Mouse (Mus musculus) kidney, adult 2 months (tissue): ENCODE results near the gene Spats2. TPM values are rescaled to one million over a fixed set of nuclear protein-coding genes. Genes with fewer than 3 reads are reported as not detected.

Source experiments
- DNase-seq: peaks from one replicate; pipeline ENCODE4 v3.0.0; 2021
- H3K27ac ChIP-seq: fragments of 200-500 bp; 2 replicates; pipeline ENCODE4 v1.5.1; 2012; ENCODE audit warnings: low read depth, low read length, control low read depth, inconsistent platforms; ENCODE audit not compliant: insufficient read depth
- H3K27me3 ChIP-seq: fragments of 200-500 bp; replicated peaks from 2 replicates; pipeline ENCODE4 v1.6.1; 2012; ENCODE audit warnings: mild to moderate bottlenecking, moderate library complexity, low read length, inconsistent platforms; ENCODE audit not compliant: control insufficient read depth, insufficient read depth
- H3K36me3 ChIP-seq: fragments of 200-500 bp; 2 replicates; pipeline ENCODE4 v1.6.1; 2012; ENCODE audit warnings: mild to moderate bottlenecking, moderate library complexity, low read length, inconsistent platforms; ENCODE audit not compliant: control insufficient read depth, insufficient read depth
- H3K4me1 ChIP-seq: fragments of 200-500 bp; 2 replicates; pipeline ENCODE4 v1.6.1; 2011; ENCODE audit warnings: low read length; ENCODE audit not compliant: control insufficient read depth, insufficient read depth
- H3K4me3 ChIP-seq: fragments of 200-500 bp; 2 replicates; pipeline ENCODE4 v1.5.1; 2011; ENCODE audit warnings: mild to moderate bottlenecking, low read depth, low read length, control low read depth; ENCODE audit not compliant: insufficient read depth
- CTCF ChIP-seq: fragments of 200-500 bp; conservative IDR thresholded peaks from 2 replicates; pipeline ENCODE4 v1.5.1; 2011; ENCODE audit warnings: low read depth, mild to moderate bottlenecking, control low read depth, low read length, moderate library complexity, mixed read lengths; ENCODE audit not compliant: insufficient read depth, insufficient read length
- POLR2A ChIP-seq: fragments of 200-500 bp; IDR thresholded peaks from one replicate; pipeline ENCODE4 v1.6.1; 2011; ENCODE audit warnings: low read depth, low read length, control low read depth
- WGBS: fragments of 180-500 bp; shearing (Covaris S2); methylation state at CpG from one replicate; pipeline ENCODE4 v1.1.7; 2018; 5-methylcytosine and 5-hydroxymethylcytosine counted together
- polyA plus RNA-seq: library from polyadenylated mRNA; depleted of rRNA; stranded (reverse); fragments of >200 nt; gene quantifications from 2 replicates; pipeline ENCODE4 v1.2.3, GENCODE M21; 2012

Spats2 gene
- polyA plus RNA-seq, 1 experiment: 8.6 TPM

DNA sequence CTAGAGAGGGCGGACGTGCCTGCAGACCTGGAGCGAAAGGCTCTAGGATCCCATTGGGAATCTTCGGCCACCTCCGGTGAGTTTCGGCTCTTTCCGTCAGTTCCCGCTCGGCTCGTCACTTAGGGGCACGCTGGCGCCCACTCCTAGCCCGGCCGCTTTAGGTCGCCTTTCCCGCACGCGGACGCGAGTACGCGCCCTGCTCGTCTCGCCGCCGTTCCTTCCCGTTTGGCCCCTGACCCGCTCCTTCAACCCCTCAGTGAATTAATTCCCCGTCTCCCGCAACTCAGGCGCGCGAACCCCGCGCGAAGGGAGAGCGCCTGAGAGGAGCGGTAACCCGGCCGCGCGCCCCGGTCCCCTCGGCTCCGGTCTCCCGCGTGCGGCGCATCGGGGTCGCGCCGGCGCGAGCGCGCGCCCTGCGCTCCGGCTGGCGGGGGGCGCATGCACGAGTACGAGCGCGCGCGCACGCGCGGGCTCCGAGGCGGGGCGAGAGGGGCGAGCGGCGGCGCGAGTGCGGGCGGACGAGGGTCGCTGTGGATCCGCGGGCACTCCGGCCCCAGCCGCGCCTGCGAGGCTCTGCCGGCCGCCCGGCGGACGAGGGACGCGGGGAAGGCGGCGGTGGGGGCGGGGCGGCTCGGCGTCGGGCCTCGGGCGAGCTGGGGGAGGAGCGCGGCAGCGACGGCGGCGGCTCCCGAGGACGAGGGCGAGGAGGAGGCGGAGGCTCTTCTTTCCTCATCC, 532 bp downstream of the Spats2 start:
- Histone ChIP-seq H3K27ac (peak overlapping the region; percentile 86), H3K27me3 (no peaks in the 10 kb centered on the region), H3K4me3 (peak overlapping the region; percentile 83), H3K4me1 (no peaks in the 10 kb centered on the region; the same call in 1 of the 2 replicates), H3K36me3 (no peaks in the 10 kb centered on the region)
- TF ChIP-seq POLR2A: no peak
- TF ChIP-seq CTCF: no peak
- DNase-seq: peak; percentile 91
- WGBS: under 1% methylated on average over 114 of the region's 115 CpGs

DNA sequence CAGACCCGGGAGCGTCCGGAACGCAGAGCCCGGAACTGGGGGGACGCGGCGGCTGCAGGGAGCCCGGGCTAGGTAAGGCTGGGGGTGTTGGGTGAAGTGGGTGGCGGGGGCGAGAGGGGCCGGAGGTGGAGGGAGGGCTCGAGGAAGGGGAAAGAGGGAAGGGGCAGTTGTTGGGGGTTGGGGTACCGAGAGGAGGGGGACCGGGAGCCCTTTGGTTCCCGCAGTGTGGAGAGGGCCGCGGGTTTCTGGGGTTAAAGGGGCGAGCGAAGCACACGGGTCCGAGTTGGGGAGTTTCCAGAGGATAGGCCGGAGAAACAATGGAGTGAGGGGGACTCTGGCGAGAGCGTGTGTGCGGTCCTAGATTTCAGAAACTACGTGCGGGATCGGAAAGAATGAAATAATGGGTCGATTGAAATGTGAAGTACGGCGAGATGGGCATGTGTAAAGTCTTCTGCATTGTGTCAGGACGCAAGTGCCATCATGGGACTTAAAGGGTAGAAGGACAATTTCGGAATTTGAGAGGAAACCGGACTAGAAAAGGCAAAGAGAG, 1.2 kb downstream of the Spats2 start:
- Histone ChIP-seq H3K36me3 (no peaks in the 10 kb centered on the region), H3K4me1 (no peaks in the 10 kb centered on the region; the same call in 1 of the 2 replicates), H3K4me3 (peak overlapping the region; percentile 83), H3K27ac (no peak overlapping the region), H3K27me3 (no peaks in the 10 kb centered on the region)
- 3% methylated on average over 34 of the region's 35 CpGs for WGBS
- peak; percentile 8 for DNase-seq
- no peak for TF ChIP-seq POLR2A

DNA sequence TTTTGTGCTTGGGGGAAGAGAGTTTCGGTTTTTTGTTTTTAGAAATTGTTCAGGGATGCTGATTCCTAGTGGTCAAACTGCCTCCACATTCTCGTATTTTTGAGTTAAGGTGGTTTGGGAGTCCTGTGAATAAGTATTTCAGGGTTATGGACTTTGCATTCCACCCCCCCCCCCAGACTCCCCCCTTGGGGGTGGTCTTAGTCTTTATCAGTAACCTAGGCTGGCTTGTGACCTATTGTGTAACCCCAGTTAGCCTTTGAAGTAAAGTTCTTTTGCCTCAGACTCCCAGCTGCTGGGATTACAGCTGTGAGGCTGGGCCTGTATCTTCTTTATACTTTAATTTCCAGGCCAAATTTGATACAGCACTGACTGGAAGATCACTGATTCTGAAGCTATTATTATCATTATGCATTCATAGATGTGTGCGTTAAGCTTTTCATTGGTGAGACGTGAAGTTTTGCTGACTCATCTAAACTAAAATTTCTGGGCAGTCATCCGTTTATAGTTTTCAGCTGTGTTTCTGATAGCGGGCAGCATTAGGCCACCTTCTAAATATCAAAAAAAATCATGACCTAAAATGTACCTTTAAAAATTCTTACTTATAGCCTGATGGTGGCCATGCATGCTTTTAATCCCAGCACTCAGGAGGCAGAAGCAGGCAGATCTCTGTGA, 2.3 kb downstream of the Spats2 start:
- no peaks in the 10 kb centered on the region; the same call in 1 of the 2 replicates for H3K4me1 ChIP-seq
- H3K36me3 ChIP-seq: no peaks in the 10 kb centered on the region
- H3K27ac ChIP-seq: no peak overlapping the region
- H3K4me3 ChIP-seq: no peak overlapping the region
- WGBS: 73% methylated on average over 6 of the region's 6 CpGs
- DNase-seq: no peak
- no peak for TF ChIP-seq CTCF
- no peak for TF ChIP-seq POLR2A
- H3K27me3 ChIP-seq: no peaks in the 10 kb centered on the region

DNA sequence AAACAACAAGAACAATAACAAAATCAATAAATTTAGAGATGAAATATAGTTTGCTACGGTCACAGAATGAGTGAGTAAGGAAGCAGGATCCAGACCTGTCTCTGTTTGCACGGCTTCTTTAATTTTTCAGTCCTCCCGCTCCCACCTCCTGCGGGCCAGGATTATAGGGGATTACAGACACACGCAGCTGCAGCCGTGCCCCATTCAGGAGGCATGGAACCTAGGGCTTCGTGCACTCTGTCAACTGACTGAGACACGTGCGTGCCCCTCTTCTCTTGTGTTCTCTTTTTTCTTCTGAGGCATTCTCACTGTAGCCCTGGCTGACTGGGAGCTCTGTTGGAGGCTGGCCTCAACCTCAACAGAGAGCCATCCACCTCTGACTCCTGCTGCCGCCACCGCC, 3.7 kb downstream of the Spats2 start:
- no peak overlapping the region for H3K27ac ChIP-seq

DNA sequence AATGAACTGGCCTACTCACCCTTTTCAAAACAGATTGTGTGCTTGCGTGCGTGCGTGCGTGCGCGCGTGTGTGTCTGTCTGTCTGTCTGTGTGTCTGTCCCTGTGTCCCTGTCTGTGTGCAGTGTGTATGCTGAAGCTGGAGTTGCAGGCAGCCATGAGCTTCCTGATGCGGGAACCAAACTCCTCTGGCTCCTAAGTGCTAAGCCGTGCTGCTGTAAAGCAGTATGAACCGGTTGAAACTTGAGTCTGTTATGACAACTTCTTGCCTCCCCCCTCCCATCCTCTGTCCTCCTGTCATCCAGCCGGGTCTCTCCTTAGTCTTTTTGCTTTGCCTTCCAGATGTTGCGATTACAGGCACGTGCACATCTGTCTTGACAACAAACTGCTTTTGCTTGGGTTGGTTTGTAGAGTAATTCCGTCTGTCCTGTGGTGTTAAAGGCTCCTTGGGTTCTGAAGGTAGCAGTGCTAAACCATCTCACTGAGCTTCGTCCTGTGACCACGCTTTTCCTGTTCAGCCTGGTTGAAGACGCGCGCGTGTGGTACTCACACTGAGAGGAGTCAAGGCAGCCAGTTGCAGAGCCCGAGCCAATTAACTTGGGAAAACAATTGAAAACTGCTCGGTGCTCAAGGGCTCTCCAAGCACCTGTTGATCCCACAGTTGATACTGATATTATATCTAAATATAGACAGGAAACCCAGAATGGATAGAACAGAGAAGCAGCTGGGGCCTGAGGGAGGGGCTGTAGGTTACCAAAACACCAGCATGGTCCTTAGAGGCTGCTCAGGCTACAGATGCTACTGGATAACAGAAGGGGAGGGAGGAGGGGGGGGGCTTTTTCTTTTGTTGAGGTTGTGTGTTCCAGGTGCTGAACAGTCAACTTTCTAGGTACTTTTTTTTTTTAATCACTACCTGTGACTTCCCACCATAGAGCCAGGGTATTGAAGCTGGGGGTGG, 4.5 kb downstream of the Spats2 start:
- no peaks in the 10 kb centered on the region for H3K36me3 ChIP-seq
- H3K27me3 ChIP-seq: no peaks in the 10 kb centered on the region
- 59% methylated on average over 22 of the region's 22 CpGs for WGBS
- no peak overlapping the region for H3K27ac ChIP-seq
- TF ChIP-seq CTCF: no peak
- TF ChIP-seq POLR2A: no peak
- no peak overlapping the region for H3K4me3 ChIP-seq
- H3K4me1 ChIP-seq: no peaks in the 10 kb centered on the region
- DNase-seq: no peak

More for the DNA sequence above, 3.7 kb downstream of the Spats2 start:
- no peaks in the 10 kb centered on the region for H3K4me1 ChIP-seq
- no peak overlapping the region for H3K4me3 ChIP-seq
- WGBS: 84% methylated on average over 11 of the region's 11 CpGs
- TF ChIP-seq POLR2A (no peak), CTCF (no peak)
- H3K36me3 ChIP-seq: no peaks in the 10 kb centered on the region
- no peak for DNase-seq
- H3K27me3 ChIP-seq: no peaks in the 10 kb centered on the region

DNA sequence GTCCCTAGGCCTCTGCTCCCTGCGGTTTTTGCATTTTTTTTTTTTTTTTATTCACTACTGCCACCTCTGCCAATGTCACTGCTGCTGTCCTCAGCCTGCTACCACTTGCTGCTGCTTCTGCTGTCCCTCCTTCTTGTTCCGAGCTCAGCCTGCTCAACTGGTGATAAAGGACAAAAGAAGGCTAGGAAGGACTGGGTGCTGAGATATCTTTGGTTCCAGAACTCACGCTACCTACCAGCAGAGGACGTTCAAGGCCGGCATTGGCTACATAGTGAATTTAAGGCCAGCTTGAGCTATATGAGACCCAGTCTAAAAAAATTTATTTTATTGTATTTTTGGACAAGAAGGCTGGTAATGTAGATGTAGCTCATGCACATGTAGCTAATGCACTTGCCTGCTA, 12.7 kb downstream of the Spats2 start:
- Histone ChIP-seq H3K27me3 (no peaks in the 10 kb centered on the region), H3K4me3 (no peak overlapping the region), H3K27ac (no peak overlapping the region), H3K4me1 (no peaks in the 10 kb centered on the region), H3K36me3 (no peaks in the 10 kb centered on the region)
- DNase-seq: no peak
- WGBS: 89% methylated on average over 5 of the region's 5 CpGs
- TF ChIP-seq CTCF (no peak), POLR2A (no peak)
